19 mouse cellular contexts compared by ENCODE assay signal in the genomic region with DNA sequence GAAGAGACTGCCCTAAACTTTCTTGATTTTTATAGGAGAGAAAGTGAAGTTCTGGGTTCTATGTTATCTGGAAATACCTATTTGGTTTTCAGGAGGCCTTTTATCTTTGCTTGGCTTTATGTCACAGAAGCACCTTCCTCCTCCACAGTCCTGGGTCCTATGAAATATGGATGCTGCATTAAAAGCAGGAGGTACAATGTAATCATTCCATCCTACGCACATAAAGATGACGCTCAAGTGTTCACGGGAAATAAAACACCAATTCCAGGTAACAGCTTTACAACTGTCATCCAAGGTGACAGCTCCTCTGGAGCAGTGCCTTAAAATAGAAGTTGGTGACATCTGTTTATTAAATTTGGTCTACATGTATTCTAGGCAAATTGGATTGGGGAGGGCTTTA.
DNase-seq lines count a peak whose midpoint lies in the region; ATAC-seq and TF ChIP-seq lines count a peak whose summit lies in the region.
"Had no signal": no experiment of that assay in that cellular context is flagged by ENCODE, and none has a peak within 500 bp of the region (broad histone marks: within the 10 kb centered on the region; RNA-seq: fewer than 3 reads in every experiment).

No protein-coding gene starts in this region.

- no peak for DNase-seq in hindbrain, embryonic 10.5 days (ENCODE audit: low spot score)
- no peak for DNase-seq in midbrain, embryonic 10.5 days (ENCODE audit: low spot score)
- no peak for DNase-seq in limb, embryonic 10.5 days (ENCODE audit: low spot score)
- peak; percentile 11 for DNase-seq in midbrain, postnatal 0 days (ENCODE audit: low spot score)
- no peak for DNase-seq in kidney, adult 2 months
- no peak for DNase-seq in spleen, adult 12 weeks (ENCODE audit: low spot score)
- DNase-seq: adrenal gland, adult 2 months; adrenal gland, postnatal 25 days; cerebellum, adult 2 months; cerebellum, postnatal 10 days; gastrocnemius, postnatal 36 days; heart, adult 11 months; heart, postnatal 36 days had no signal

- H3K4me2 ChIP-seq in hindbrain, embryonic 13.5 days: no peak overlapping the region
- H3K4me2 ChIP-seq in midbrain, embryonic 12.5 days (replicated peaks): no peak overlapping the region
- no peak overlapping the region for H3K4me2 ChIP-seq in midbrain, postnatal 0 days (ENCODE audit: low read depth, low read length, poor library complexity, severe bottlenecking)
- H3K4me2 ChIP-seq: forebrain, embryonic 15.5 days; heart, embryonic 13.5 days had no signal

- H3K9me3 ChIP-seq in hindbrain, embryonic 13.5 days: no peaks in the 10 kb centered on the region
- no peaks in the 10 kb centered on the region for H3K9me3 ChIP-seq in hindbrain, embryonic 10.5 days
- no peaks in the 10 kb centered on the region for H3K9me3 ChIP-seq in midbrain, embryonic 12.5 days
- no peaks in the 10 kb centered on the region for H3K9me3 ChIP-seq in midbrain, embryonic 10.5 days (replicated peaks)
- H3K9me3 ChIP-seq in limb, embryonic 10.5 days (replicated peaks): no peaks in the 10 kb centered on the region
- H3K9me3 ChIP-seq in midbrain, postnatal 0 days (ENCODE audit: low read length): no peaks in the 10 kb centered on the region
- H3K9me3 ChIP-seq: embryonic facial prominence, embryonic 10.5 days; forebrain, embryonic 15.5 days; heart, embryonic 13.5 days had no signal

- no peak for TF ChIP-seq POLR2A in kidney, adult 2 months (IDR thresholded peaks at IDR 0.05; ENCODE audit: low read depth, low read length)

- WGBS in hindbrain, embryonic 13.5 days: 67% methylated on average over 3 of the region's 3 CpGs
- WGBS in hindbrain, embryonic 10.5 days: 90% methylated on average over 3 of the region's 3 CpGs
- 74% methylated on average over 3 of the region's 3 CpGs for WGBS in midbrain, embryonic 12.5 days
- WGBS in midbrain, embryonic 10.5 days: 91% methylated on average over 3 of the region's 3 CpGs
- 37% methylated on average over 3 of the region's 3 CpGs for WGBS in limb, embryonic 10.5 days
- 49% methylated on average over 3 of the region's 3 CpGs for WGBS in midbrain, postnatal 0 days
- 78% methylated on average over 3 of the region's 3 CpGs for WGBS in kidney, adult 2 months

- no peaks in the 10 kb centered on the region for H3K36me3 ChIP-seq in hindbrain, embryonic 13.5 days
- no peaks in the 10 kb centered on the region for H3K36me3 ChIP-seq in hindbrain, embryonic 10.5 days
- no peaks in the 10 kb centered on the region for H3K36me3 ChIP-seq in midbrain, embryonic 12.5 days
- H3K36me3 ChIP-seq in midbrain, embryonic 10.5 days: no peaks in the 10 kb centered on the region
- H3K36me3 ChIP-seq in limb, embryonic 10.5 days: no peaks in the 10 kb centered on the region
- H3K36me3 ChIP-seq in midbrain, postnatal 0 days (ENCODE audit: insufficient read depth, low read length): no peaks in the 10 kb centered on the region
- no peaks in the 10 kb centered on the region for H3K36me3 ChIP-seq in kidney, adult 2 months (ENCODE audit: control insufficient read depth, insufficient read depth, low read length)
- H3K36me3 ChIP-seq: embryonic facial prominence, embryonic 10.5 days; forebrain, embryonic 15.5 days; heart, embryonic 13.5 days had no signal

- H3K9ac ChIP-seq in hindbrain, embryonic 13.5 days: no peak overlapping the region
- no peak overlapping the region for H3K9ac ChIP-seq in midbrain, embryonic 12.5 days (replicated peaks)
- no peak overlapping the region for H3K9ac ChIP-seq in midbrain, postnatal 0 days (replicated peaks; ENCODE audit: low read length, poor library complexity, severe bottlenecking)
- H3K9ac ChIP-seq: forebrain, embryonic 15.5 days; heart, embryonic 13.5 days had no signal

- no peak overlapping the region for H3K4me3 ChIP-seq in hindbrain, embryonic 13.5 days
- no peak overlapping the region for H3K4me3 ChIP-seq in hindbrain, embryonic 10.5 days
- no peak overlapping the region for H3K4me3 ChIP-seq in midbrain, embryonic 12.5 days
- no peak overlapping the region for H3K4me3 ChIP-seq in midbrain, embryonic 10.5 days
- no peak overlapping the region for H3K4me3 ChIP-seq in limb, embryonic 10.5 days
- H3K4me3 ChIP-seq in midbrain, postnatal 0 days (ENCODE audit: low read depth, low read length): no peak overlapping the region
- no peak overlapping the region for H3K4me3 ChIP-seq in kidney, adult 2 months (ENCODE audit: insufficient read depth, low read depth, low read length)
- H3K4me3 ChIP-seq: embryonic facial prominence, embryonic 10.5 days; forebrain, embryonic 15.5 days; heart, embryonic 13.5 days had no signal

- H3K27ac ChIP-seq in hindbrain, embryonic 13.5 days: peak overlapping the region; percentile 66
- H3K27ac ChIP-seq in hindbrain, embryonic 10.5 days: no peak overlapping the region
- 0 out of 2 replicates have a peak overlapping the region, but pooled peaks have one; percentile 54 for H3K27ac ChIP-seq in midbrain, embryonic 12.5 days (replicated peaks)
- H3K27ac ChIP-seq in midbrain, embryonic 10.5 days (replicated peaks): no peak overlapping the region
- H3K27ac ChIP-seq in limb, embryonic 10.5 days: 0 out of 2 replicates have a peak overlapping the region, but pooled peaks have one; percentile 3
- H3K27ac ChIP-seq in midbrain, postnatal 0 days (ENCODE audit: low read depth, low read length): no peak overlapping the region
- no peak overlapping the region for H3K27ac ChIP-seq in kidney, adult 2 months (ENCODE audit: insufficient read depth, low read depth, low read length)
- H3K27ac ChIP-seq: embryonic facial prominence, embryonic 10.5 days; heart, embryonic 13.5 days had no signal

- no peak; the same call in 1 of the 2 replicates for ATAC-seq in hindbrain, embryonic 13.5 days (ENCODE audit: low FRiP score)
- ATAC-seq in midbrain, embryonic 12.5 days (ENCODE audit: low FRiP score, low read depth): no peak
- no peak for ATAC-seq in midbrain, postnatal 0 days (ENCODE audit: low FRiP score)
- ATAC-seq: forebrain, embryonic 15.5 days; Patski had no signal

- peaks cover 6% of the 10 kb centered on the region for H3K4me1 ChIP-seq in hindbrain, embryonic 13.5 days (replicated peaks)
- no peaks in the 10 kb centered on the region for H3K4me1 ChIP-seq in hindbrain, embryonic 10.5 days (replicated peaks)
- no peaks in the 10 kb centered on the region; the same call in 1 of the 2 replicates for H3K4me1 ChIP-seq in midbrain, embryonic 12.5 days
- H3K4me1 ChIP-seq in midbrain, embryonic 10.5 days: no peaks in the 10 kb centered on the region
- peaks cover 36% of the 10 kb centered on the region for H3K4me1 ChIP-seq in limb, embryonic 10.5 days
- H3K4me1 ChIP-seq in midbrain, postnatal 0 days (ENCODE audit: insufficient read depth, low read length): no peaks in the 10 kb centered on the region
- no peaks in the 10 kb centered on the region for H3K4me1 ChIP-seq in kidney, adult 2 months (ENCODE audit: control insufficient read depth, insufficient read depth, low read length)
- H3K4me1 ChIP-seq: heart, embryonic 13.5 days had no signal

- no peak for TF ChIP-seq CTCF in midbrain, postnatal 0 days (IDR thresholded peaks at IDR 0.05)
- no peak for TF ChIP-seq CTCF in kidney, adult 2 months (conservative IDR thresholded peaks at IDR 0.05; ENCODE audit: insufficient read depth, insufficient read length, low read depth, low read length)

- H3K27me3 ChIP-seq in hindbrain, embryonic 13.5 days: no peaks in the 10 kb centered on the region
- no peaks in the 10 kb centered on the region for H3K27me3 ChIP-seq in hindbrain, embryonic 10.5 days (ENCODE audit: insufficient read depth, poor library complexity, severe bottlenecking)
- H3K27me3 ChIP-seq in midbrain, embryonic 12.5 days: no peaks in the 10 kb centered on the region
- no peaks in the 10 kb centered on the region for H3K27me3 ChIP-seq in midbrain, embryonic 10.5 days (ENCODE audit: low read depth, poor library complexity, severe bottlenecking)
- H3K27me3 ChIP-seq in limb, embryonic 10.5 days (ENCODE audit: low read depth, poor library complexity, severe bottlenecking): no peaks in the 10 kb centered on the region
- H3K27me3 ChIP-seq in midbrain, postnatal 0 days (ENCODE audit: insufficient read depth, low read length): no peaks in the 10 kb centered on the region
- H3K27me3 ChIP-seq in kidney, adult 2 months (replicated peaks; ENCODE audit: control insufficient read depth, insufficient read depth, low read length): no peaks in the 10 kb centered on the region
- H3K27me3 ChIP-seq: forebrain, embryonic 15.5 days; heart, embryonic 13.5 days had no signal

Comparison
In these comparisons a context has a peak if more than half of its experiments do, and no peak if none do; other contexts are left out.
1. H3K27ac ChIP-seq: peak in hindbrain, embryonic 13.5 days (single experiment), midbrain, embryonic 12.5 days (single experiment) and limb, embryonic 10.5 days (single experiment); none in hindbrain, embryonic 10.5 days (single experiment), midbrain, embryonic 10.5 days (single experiment), midbrain, postnatal 0 days (single experiment) and kidney, adult 2 months (single experiment).